Mouse (Mus musculus): Measurements from ENCODE around the gene Taf1a. TPM values are rescaled to one million over a fixed set of nuclear protein-coding genes. Genes with fewer than 3 reads are reported as not detected.

Taf1a gene
- polyA plus RNA-seq, 1 experiment: 3.4 TPM

- Histone ChIP-seq H3K27me3 (ENCODE audit: control insufficient read depth, insufficient read depth, insufficient read length) (no peaks in the 10 kb centered on the region), H3K4me3 (no peak overlapping the region), H3K36me3 (ENCODE audit: control insufficient read depth, insufficient read depth) (no peaks in the 10 kb centered on the region), H3K79me2 (ENCODE audit: control insufficient read depth, insufficient read depth) (no peaks in the 10 kb centered on the region), H3ac (ENCODE audit: control insufficient read depth, insufficient read length) (no peak overlapping the region), H3K4me2 (ENCODE audit: low read depth) (no peak overlapping the region)
- TF ChIP-seq MYOD1 (IDR thresholded peaks at IDR 0.05; ENCODE audit: control insufficient read depth in 1 of 3, insufficient read length in 2 of 3, low read depth in 2 of 3): no peak
- TF ChIP-seq USF1 (IDR thresholded peaks at IDR 0.05; ENCODE audit: low read depth): no peak
- no peak for TF ChIP-seq POLR2AphosphoS2 (IDR thresholded peaks at IDR 0.05; ENCODE audit: insufficient read length, low read depth)
- no peak for TF ChIP-seq SRF (IDR thresholded peaks at IDR 0.05; ENCODE audit: control insufficient read depth, insufficient read length, low read depth)
- no peak for TF ChIP-seq E2F4 (IDR thresholded peaks at IDR 0.05; ENCODE audit: insufficient read depth)
- TF ChIP-seq TCF12 (IDR thresholded peaks at IDR 0.05; ENCODE audit: insufficient read depth, poor library complexity, severe bottlenecking): no peak
- TF ChIP-seq REST (IDR thresholded peaks at IDR 0.05; ENCODE audit: insufficient read depth, insufficient read length): no peak
- no peak for TF ChIP-seq MYOG (IDR thresholded peaks at IDR 0.05; ENCODE audit: control insufficient read depth in 1 of 3, insufficient read depth in 1 of 3, insufficient read length in 2 of 3, low read depth in 2 of 3)
- TF ChIP-seq TCF3 (IDR thresholded peaks at IDR 0.05; ENCODE audit: insufficient read length, low read depth): no peak
- TF ChIP-seq POLR2A (IDR thresholded peaks at IDR 0.05; ENCODE audit: insufficient read length, low read depth): no peak
Measured at GRCm38 (mm10) chr1:183453066-183453465, 64.3 kb downstream of the Taf1a start.

Other genes with a start within 250 kb of the Taf1a start
- 23.5 TPM for gene Disp1, start 167.5 kb upstream of the Taf1a start, polyA plus RNA-seq (2012; fragmentation: generic; extraction: Trizol)
- gene Aida, start 92.4 kb upstream of the Taf1a start, polyA plus RNA-seq (2012; fragmentation: generic; extraction: Trizol): 28.3 TPM
- gene Brox, start 91.7 kb upstream of the Taf1a start, polyA plus RNA-seq (2012; fragmentation: generic; extraction: Trizol): 26.6 TPM
- 48.1 TPM for gene Mia3, start 19.4 kb upstream of the Taf1a start, polyA plus RNA-seq (2012; fragmentation: generic; extraction: Trizol)
- 0.05 TPM for gene Hhipl2, start 29.2 kb downstream of the Taf1a start, polyA plus RNA-seq (2012; fragmentation: generic; extraction: Trizol)